Mouse (Mus musculus) heart, postnatal 0 days (tissue): Measurements from ENCODE around the gene 2010003K11Rik. TPM values are rescaled to one million over a fixed set of nuclear protein-coding genes. Genes with fewer than 3 reads are reported as not detected.

Experiments used
- ATAC-seq: fragments of 200-750 bp; cut with Nextera tagmentation; 2 replicates; pipeline ENCODE4 v1.8.0; 2017; ENCODE audit warnings: low read depth, moderate number of reproducible peaks, moderate library complexity; ENCODE audit not compliant: insufficient read depth
- DNase-seq: peaks from one replicate; pipeline ENCODE4 v3.0.0-alpha.2; 2016; ENCODE audit warnings: low spot score
- H3K27ac ChIP-seq: fragments of 300-500 bp; sonication (generic); 2 replicates; pipeline ENCODE4 v1.5.1; 2014; ENCODE audit warnings: low read depth, mild to moderate bottlenecking
- H3K27me3 ChIP-seq: fragments of 300-500 bp; sonication (generic); 2 replicates; pipeline ENCODE4 v1.6.1; 2014; ENCODE audit warnings: low read length, mixed read lengths; ENCODE audit not compliant: control insufficient read depth, insufficient read depth
- H3K36me3 ChIP-seq: fragments of 300-500 bp; sonication (generic); replicated peaks from 2 replicates; pipeline ENCODE4 v1.6.1; 2014; ENCODE audit warnings: low read length, mixed read lengths; ENCODE audit not compliant: control insufficient read depth, insufficient read depth
- H3K4me1 ChIP-seq: fragments of 300-500 bp; sonication (generic); 2 replicates; pipeline ENCODE4 v1.6.1; 2014; ENCODE audit warnings: antibody characterized with exemption; ENCODE audit not compliant: control insufficient read depth, insufficient read depth
- H3K4me2 ChIP-seq: fragments of 300-500 bp; sonication (generic); 2 replicates; pipeline ENCODE4 v1.6.1; 2014; ENCODE audit warnings: low read depth, mild to moderate bottlenecking, low read length, moderate library complexity
- H3K4me3 ChIP-seq: fragments of 300-500 bp; sonication (generic); 2 replicates; pipeline ENCODE4 v1.5.1; 2014; ENCODE audit warnings: low read depth, low read length
- H3K9ac ChIP-seq: fragments of 300-500 bp; sonication (generic); replicated peaks from 2 replicates; pipeline ENCODE4 v1.6.1; 2014; ENCODE audit warnings: low read depth, low read length, mixed read lengths
- H3K9me3 ChIP-seq: fragments of 300-500 bp; sonication (generic); replicated peaks from 2 replicates; pipeline ENCODE4 v1.6.1; 2016; ENCODE audit warnings: low read length; ENCODE audit not compliant: control insufficient read depth
- CTCF ChIP-seq: IDR thresholded peaks from 2 replicates; pipeline ENCODE4 v1.5.1; 2016; ENCODE audit warnings: antibody characterized with exemption, control low read depth, low read depth
- EP300 ChIP-seq: IDR thresholded peaks from 2 replicates; pipeline ENCODE4 v1.6.1; 2016; ENCODE audit warnings: antibody characterized with exemption, low read depth
- WGBS: fragments of 180-500 bp; shearing (Covaris S2); extraction: QIAGEN DNeasy Blood & Tissue Kit; methylation state at CpG from one replicate; pipeline ENCODE4 v1.1.7; 2014; 5-methylcytosine and 5-hydroxymethylcytosine counted together
- polyA plus RNA-seq: library from polyadenylated mRNA; unstranded; fragments of >200 nt; fragmentation: Nextera tagmentation; extraction: Ambion mirVana; gene quantifications from 2 replicates; pipeline ENCODE4 v1.2.1, GENCODE M21; 2015
- total RNA-seq: library from RNA; depleted of rRNA; stranded (reverse); fragments of >200 nt; gene quantifications from 2 replicates; pipeline ENCODE4 v1.2.3, GENCODE M21; 2014; ENCODE audit warnings: low replicate concordance

The 2010003K11Rik gene
- total and polyA plus RNA-seq, 2 experiments from 2014 or later: not detected

DNA sequence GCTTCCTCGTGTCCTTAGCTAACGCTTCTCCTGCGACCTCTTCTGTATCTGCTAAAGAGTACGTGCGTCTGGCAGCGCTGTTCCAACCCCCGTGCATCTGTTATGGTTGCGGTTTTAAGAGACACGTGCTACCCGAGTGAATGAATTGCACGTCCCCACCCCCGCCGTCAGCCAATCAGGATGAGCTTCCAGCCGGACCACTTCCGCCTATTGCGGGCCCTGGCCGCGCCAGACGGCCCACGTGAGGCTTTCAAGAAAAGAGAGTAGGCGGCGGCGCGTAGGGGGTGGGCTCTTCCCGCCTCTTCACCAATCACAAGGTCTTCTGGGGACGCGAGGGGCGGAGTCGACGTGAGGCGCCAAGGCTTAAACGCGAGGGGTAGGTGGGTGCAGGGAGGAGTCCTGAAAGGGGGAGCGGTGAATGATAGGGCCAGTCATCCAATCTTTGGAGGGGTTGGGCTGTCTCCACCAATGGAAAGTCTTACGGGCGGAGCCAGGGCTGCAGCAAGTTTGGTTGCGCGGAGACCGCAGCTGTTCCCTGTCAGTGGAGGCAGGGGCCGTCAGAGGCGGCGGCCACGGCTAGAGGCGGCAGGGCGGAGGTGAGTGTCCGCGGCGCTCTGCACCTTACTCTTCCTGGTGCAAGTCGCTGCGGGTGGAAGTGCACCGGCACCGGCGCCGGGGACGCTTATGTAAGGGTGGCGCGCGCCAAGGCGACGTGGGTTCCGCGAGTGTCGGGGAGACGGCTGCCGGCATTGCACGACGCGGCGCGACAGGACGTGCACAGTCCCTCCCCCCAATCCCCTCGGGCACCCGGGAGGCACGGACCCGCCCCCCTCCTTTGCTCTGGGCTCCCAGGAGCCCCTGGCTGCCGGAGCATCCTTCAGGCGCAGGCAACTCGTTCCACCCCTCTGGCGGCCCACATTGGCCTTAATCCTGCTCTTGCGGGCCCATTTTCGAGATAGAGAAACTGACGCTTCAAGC, 11.9 kb upstream of the 2010003K11Rik start, which contains the start of gene Pcx:
Gene Pcx (plus strand): TSS at position 487 of the 978 bp plus-strand sequence.
- H3K27ac ChIP-seq: peak within 1 kb of the TSS; percentile 68
- no peaks in the 10 kb centered on the region for H3K9me3 ChIP-seq
- no peaks in the 10 kb centered on the region for H3K27me3 ChIP-seq
- peaks cover 10% of the 10 kb centered on the region; the same call in 1 of the 2 replicates for H3K4me1 ChIP-seq
- H3K4me2 ChIP-seq: peak within 1 kb of the TSS; percentile 86
- ATAC-seq (peak; percentile 99), DNase-seq (peak; percentile 100)
- peak within 1 kb of the TSS; percentile 45 for H3K9ac ChIP-seq
- no peaks in the 10 kb centered on the region for H3K36me3 ChIP-seq
- under 1% methylated on average over 82 of the region's 82 CpGs for WGBS
- peak within 1 kb of the TSS; percentile 74 for H3K4me3 ChIP-seq
- TF ChIP-seq EP300 (peak; percentile 87; the same call in 1 of the 2 replicates), CTCF (no peak)

DNA sequence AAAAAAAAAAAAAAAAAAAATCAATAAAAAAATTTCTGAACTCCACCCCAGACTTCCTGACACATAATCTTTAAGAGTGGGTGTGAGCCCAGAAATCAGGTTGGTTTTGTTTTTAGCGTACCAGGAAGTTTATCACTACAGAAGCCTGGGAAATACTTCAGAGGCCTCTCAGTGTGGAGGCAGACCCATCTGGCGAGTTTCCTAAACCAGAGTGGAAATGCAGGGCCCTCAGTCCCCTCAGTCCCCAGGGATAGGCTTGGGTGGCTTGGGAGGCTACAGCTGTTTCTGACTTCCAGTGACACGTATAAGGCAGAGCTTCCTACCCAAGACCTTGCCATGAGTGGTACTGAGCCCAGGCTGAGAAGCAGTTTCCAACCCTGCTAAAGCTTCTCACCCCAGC, 9.4 kb upstream of the 2010003K11Rik start:
- WGBS: 54% methylated on average over 3 of the region's 3 CpGs
- Histone ChIP-seq H3K4me2 (no peak overlapping the region), H3K9ac (no peak overlapping the region), H3K36me3 (no peaks in the 10 kb centered on the region), H3K4me1 (peaks cover 10% of the 10 kb centered on the region; the same call in 1 of the 2 replicates), H3K27me3 (no peaks in the 10 kb centered on the region), H3K4me3 (no peak overlapping the region), H3K9me3 (no peaks in the 10 kb centered on the region), H3K27ac (no peak overlapping the region)
- no peak for ATAC-seq
- TF ChIP-seq CTCF (no peak), EP300 (no peak)
- no peak for DNase-seq

DNA sequence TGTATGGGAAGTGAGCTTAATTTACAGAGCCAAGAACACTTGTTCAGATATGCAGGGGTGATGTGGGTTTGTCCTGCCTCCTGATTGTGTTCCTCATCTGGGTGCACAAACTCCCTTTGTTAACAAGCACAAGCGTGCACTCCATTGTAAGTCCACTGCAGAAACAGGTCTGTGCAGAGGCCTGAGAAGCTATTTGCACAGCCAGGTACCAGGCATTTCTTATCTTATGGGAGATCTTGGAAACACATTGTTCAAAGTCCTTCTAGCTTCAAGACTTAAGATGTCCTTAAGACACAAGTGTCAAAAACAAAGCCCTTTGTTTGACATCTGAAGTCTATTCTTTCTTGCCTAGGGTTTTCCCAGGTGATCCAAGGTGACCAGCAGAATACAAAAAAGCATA, 6.4 kb upstream of the 2010003K11Rik start:
- Histone ChIP-seq H3K4me1 (peaks cover 4% of the 10 kb centered on the region; the same call in 1 of the 2 replicates), H3K4me2 (no peak overlapping the region), H3K36me3 (no peaks in the 10 kb centered on the region), H3K9me3 (no peaks in the 10 kb centered on the region), H3K27ac (no peak overlapping the region), H3K9ac (no peak overlapping the region), H3K4me3 (no peak overlapping the region), H3K27me3 (no peaks in the 10 kb centered on the region)
- ATAC-seq (no peak), DNase-seq (no peak)
- no peak for TF ChIP-seq EP300
- no peak for TF ChIP-seq CTCF
- WGBS: 93% methylated on average over 1 of the region's 1 CpGs

DNA sequence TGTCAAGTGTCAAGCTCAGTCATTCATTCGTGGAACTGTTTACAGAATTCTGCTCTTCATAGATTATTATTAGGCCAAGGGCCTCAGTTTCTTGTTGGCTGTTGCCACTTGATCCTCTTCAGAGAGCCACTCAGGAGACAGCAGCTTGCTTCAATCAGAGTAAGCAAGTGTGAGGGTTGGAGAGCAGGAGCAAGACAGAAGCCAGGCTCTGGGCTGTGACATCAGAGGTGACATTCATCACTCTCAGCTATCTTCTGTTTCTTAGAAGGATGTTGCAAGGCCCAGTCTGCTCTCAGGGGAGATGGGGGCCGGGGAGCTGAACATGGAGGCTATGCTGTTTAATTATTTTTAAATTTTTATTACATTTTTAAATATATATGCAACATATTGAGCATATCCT, 4.3 kb upstream of the 2010003K11Rik start:
- Histone ChIP-seq H3K4me2 (no peak overlapping the region), H3K4me1 (no peaks in the 10 kb centered on the region), H3K4me3 (no peak overlapping the region), H3K27ac (no peak overlapping the region), H3K9me3 (no peaks in the 10 kb centered on the region), H3K36me3 (no peaks in the 10 kb centered on the region), H3K27me3 (no peaks in the 10 kb centered on the region), H3K9ac (no peak overlapping the region)
- no peak for TF ChIP-seq EP300
- ATAC-seq (no peak), DNase-seq (no peak)
- WGBS: 40% methylated on average over 2 of the region's 2 CpGs

DNA sequence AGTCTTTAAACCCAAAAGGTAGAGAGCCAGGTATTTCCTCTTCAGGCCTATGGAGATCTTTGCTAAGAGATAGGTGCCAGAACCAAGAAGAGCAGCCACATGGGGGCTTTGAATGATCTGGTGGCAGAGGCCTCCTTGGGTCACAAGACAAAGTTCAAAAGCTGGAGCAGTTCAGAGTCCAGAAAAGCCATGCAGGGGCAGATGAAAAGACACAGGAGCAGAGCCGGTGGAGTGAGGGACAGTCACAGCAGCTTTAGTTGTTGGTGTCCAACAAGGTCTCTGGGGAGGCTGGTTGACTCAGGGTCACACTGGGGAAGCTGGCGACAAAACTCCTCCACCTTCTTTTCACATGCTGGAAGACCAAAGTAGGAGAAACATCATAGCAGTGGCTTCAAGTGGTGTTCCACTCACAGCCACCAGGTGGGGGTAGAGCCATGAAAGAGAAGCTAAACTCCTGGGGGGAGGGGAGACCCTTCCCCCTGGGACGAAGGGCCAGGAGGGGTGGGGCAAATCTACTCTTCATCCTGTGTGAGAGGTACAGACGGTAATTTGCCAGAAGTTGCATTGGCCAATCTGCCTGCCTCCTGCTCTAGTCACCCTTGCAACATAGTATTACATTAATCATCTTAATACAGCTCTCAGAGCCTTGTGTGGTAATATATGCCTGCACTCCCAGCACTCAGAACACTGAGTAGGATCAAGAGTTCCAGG, 965 bp downstream of the 2010003K11Rik start:
- no peaks in the 10 kb centered on the region for H3K4me1 ChIP-seq
- H3K4me2 ChIP-seq: no peak overlapping the region
- no peak overlapping the region for H3K9ac ChIP-seq
- H3K4me3 ChIP-seq: no peak overlapping the region
- WGBS: 4% methylated on average over 4 of the region's 4 CpGs
- no peak overlapping the region for H3K27ac ChIP-seq
- peak; percentile 71 for DNase-seq
- TF ChIP-seq EP300 (no peak), CTCF (peak; percentile 95)
- no peaks in the 10 kb centered on the region for H3K9me3 ChIP-seq
- ATAC-seq: peak; percentile 72; the same call in 1 of the 2 replicates
- no peaks in the 10 kb centered on the region for H3K27me3 ChIP-seq
- H3K36me3 ChIP-seq: no peaks in the 10 kb centered on the region
